Mouse (Mus musculus): ENCODE results near the gene Ahsa2. TPM values are rescaled to one million over a fixed set of nuclear protein-coding genes. Genes with fewer than 3 reads are reported as not detected.

Ahsa2 gene
- polyA plus RNA-seq, 1 experiment from 2014 or later, result 17.3 TPM

Small RNA genes lying within 50 kb of the gene (microRNA-seq; reads per million reads assigned to microRNA genes)
- gene Gm47279, result not detected

Other genes starting within 250 kb of the Ahsa2 start
- 14.2 and 16.0 TPM in 2 replicates for gene Xpo1, start 242.0 kb downstream of the Ahsa2 start, polyA plus RNA-seq (2015; fragmentation: Nextera tagmentation; extraction: Ambion mirVana)
- gene Usp34, start 191.1 kb downstream of the Ahsa2 start, polyA plus RNA-seq (2015; fragmentation: Nextera tagmentation; extraction: Ambion mirVana), result 5.6 and 6.6 TPM in 2 replicates
- gene 1700093K21Rik, start 23.1 kb upstream of the Ahsa2 start, polyA plus RNA-seq (2015; fragmentation: Nextera tagmentation; extraction: Ambion mirVana), result 0.12 TPM in 1 of 2 replicates, not detected in the other
- gene 0610010F05Rik, start 135.6 kb upstream of the Ahsa2 start, polyA plus RNA-seq (2015; fragmentation: Nextera tagmentation; extraction: Ambion mirVana), result 8.3 and 9.1 TPM in 2 replicates
- gene Pus10, start 167.6 kb upstream of the Ahsa2 start, polyA plus RNA-seq (2015; fragmentation: Nextera tagmentation; extraction: Ambion mirVana), result 10.3 and 10.4 TPM in 2 replicates
- gene Pex13, start 167.9 kb upstream of the Ahsa2 start, polyA plus RNA-seq (2015; fragmentation: Nextera tagmentation; extraction: Ambion mirVana), result 24.9 and 25.0 TPM in 2 replicates